Mouse (Mus musculus) limb, embryonic 14.5 days (tissue): Measurements from ENCODE around the gene Olfr292. TPM values are rescaled to one million over a fixed set of nuclear protein-coding genes. Genes with fewer than 3 reads are reported as not detected.

Experiments
- ATAC-seq: fragments of 200-750 bp; cut with Nextera tagmentation; 2 replicates; pipeline ENCODE4 v1.8.0; 2017; ENCODE audit warnings: low read depth, moderate number of reproducible peaks, moderate TSS enrichment; ENCODE audit not compliant: low FRiP score
- DNase-seq: peaks from one replicate; pipeline ENCODE4 v3.0.0-alpha.2; 2015; ENCODE audit warnings: low spot score
- H3K27ac ChIP-seq: fragments of 300-500 bp; sonication (generic); replicated peaks from 2 replicates; pipeline ENCODE4 v1.5.1; 2014; ENCODE audit warnings: low read depth, mild to moderate bottlenecking, low read length, moderate library complexity, mixed read lengths
- H3K27me3 ChIP-seq: fragments of 300-500 bp; sonication (generic); 2 replicates; pipeline ENCODE4 v1.6.1; 2014; ENCODE audit warnings: low read length, mixed read lengths; ENCODE audit not compliant: control insufficient read depth, insufficient read depth
- H3K36me3 ChIP-seq: fragments of 300-500 bp; sonication (generic); 2 replicates; pipeline ENCODE4 v1.6.1; 2014; ENCODE audit warnings: mild to moderate bottlenecking, low read length, moderate library complexity, mixed read lengths; ENCODE audit not compliant: control insufficient read depth, insufficient read depth
- H3K4me1 ChIP-seq: fragments of 300-500 bp; sonication (generic); 2 replicates; pipeline ENCODE4 v1.6.1; 2014; ENCODE audit warnings: antibody characterized with exemption, low read length, mixed read lengths; ENCODE audit not compliant: control insufficient read depth, insufficient read depth
- H3K4me2 ChIP-seq: fragments of 300-500 bp; sonication (generic); replicated peaks from 2 replicates; pipeline ENCODE4 v1.6.1; 2014; ENCODE audit warnings: low read depth, mild to moderate bottlenecking, low read length, moderate library complexity; ENCODE audit not compliant: severe bottlenecking
- H3K4me3 ChIP-seq: fragments of 300-500 bp; sonication (generic); replicated peaks from 2 replicates; pipeline ENCODE4 v1.5.1; 2014; ENCODE audit warnings: low read length
- H3K9ac ChIP-seq: fragments of 300-500 bp; sonication (generic); 2 replicates; pipeline ENCODE4 v1.6.1; 2014; ENCODE audit warnings: mild to moderate bottlenecking, low read depth, low read length, moderate library complexity; ENCODE audit not compliant: severe bottlenecking
- H3K9me3 ChIP-seq: fragments of 300-500 bp; sonication (generic); 2 replicates; pipeline ENCODE4 v1.6.1; 2016; ENCODE audit warnings: low read length; ENCODE audit not compliant: control insufficient read depth
- POLR2A ChIP-seq: fragments of 200-500 bp; IDR thresholded peaks from 2 replicates; pipeline ENCODE4 v1.8.0; 2012; ENCODE audit warnings: inconsistent platforms, mild to moderate bottlenecking, moderate library complexity, borderline replicate concordance; ENCODE audit not compliant: insufficient read depth, insufficient read length; ENCODE audit errors: extremely low read depth
- WGBS: fragments of 180-500 bp; shearing (Covaris S2); extraction: QIAGEN DNeasy Blood & Tissue Kit; methylation state at CpG from one replicate; pipeline ENCODE4 v1.1.7; 2014; 5-methylcytosine and 5-hydroxymethylcytosine counted together
- polyA plus RNA-seq, 2 experiments: library from polyadenylated mRNA; depleted of rRNA in 1 of 2; stranded (reverse) in 1 of 2; unstranded in 1 of 2; fragments of >200 nt; fragmentation: Nextera tagmentation in 1 of 2; extraction: Ambion mirVana in 1 of 2; gene quantifications; 2 replicates each; pipeline versions ENCODE4 v1.2.1 to v1.2.3; 2012 to 2014

The Olfr292 gene
- polyA plus RNA-seq (2012; rRNA removed) (not detected in 2 replicates), polyA plus RNA-seq (2014; fragmentation: Nextera tagmentation; extraction: Ambion mirVana) (not detected in 2 replicates)

GRCm38 (mm10) chr7:86688030-86688429 is at the start of gene Olfr292:
Olfr292 (plus strand) TSS chr7:86688330.
- TF ChIP-seq POLR2A: no peak
- Histone ChIP-seq H3K9ac (no peak within 1 kb of the TSS), H3K4me3 (no peak within 1 kb of the TSS), H3K4me1 (no peaks in the 10 kb centered on the region), H3K27me3 (no peaks in the 10 kb centered on the region), H3K36me3 (no peaks in the 10 kb centered on the region), H3K9me3 (no peaks in the 10 kb centered on the region), H3K4me2 (no peak within 1 kb of the TSS), H3K27ac (no peak within 1 kb of the TSS)
- DNase-seq (no peak), ATAC-seq (no peak)

DNA sequence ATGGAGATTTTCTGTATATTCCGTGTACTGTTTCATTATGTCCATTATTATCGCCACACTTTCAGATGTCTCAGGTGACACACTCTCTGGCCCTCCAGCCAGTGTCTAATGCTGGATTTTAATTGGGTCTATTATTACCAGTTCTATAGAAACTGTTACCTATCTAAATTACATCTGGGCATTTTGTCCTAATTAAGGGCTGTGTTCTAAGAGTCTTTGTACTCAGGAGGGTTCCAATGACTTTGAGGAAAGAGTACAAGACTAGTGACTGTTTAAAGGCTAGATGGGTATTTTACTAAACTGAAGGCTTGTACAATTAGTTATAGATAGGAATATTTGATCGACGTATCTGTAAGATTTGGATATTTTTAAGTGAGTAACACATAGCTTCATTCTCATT is 39.4 kb upstream of the Olfr292 start, which contains the start of gene Olfr293:
Gene Olfr293, plus strand, starts transcription at position 301 of the 400 bp plus-strand sequence.
- H3K4me1 ChIP-seq: no peaks in the 10 kb centered on the region
- H3K36me3 ChIP-seq: no peaks in the 10 kb centered on the region
- TF ChIP-seq POLR2A: no peak
- no peak within 1 kb of the TSS for H3K4me2 ChIP-seq
- H3K27ac ChIP-seq: no peak within 1 kb of the TSS
- ATAC-seq (no peak), DNase-seq (no peak)
- H3K4me3 ChIP-seq: no peak within 1 kb of the TSS
- 87% methylated on average over 4 of the region's 4 CpGs for WGBS
- H3K9me3 ChIP-seq: no peaks in the 10 kb centered on the region
- H3K9ac ChIP-seq: no peak within 1 kb of the TSS
- H3K27me3 ChIP-seq: no peaks in the 10 kb centered on the region

- Histone ChIP-seq H3K9me3 (no peaks in the 10 kb centered on the region; the same call in 1 of the 2 replicates), H3K27ac (no peak overlapping the region), H3K9ac (no peak overlapping the region), H3K4me3 (no peak overlapping the region), H3K4me2 (no peak overlapping the region), H3K36me3 (no peaks in the 10 kb centered on the region), H3K27me3 (no peaks in the 10 kb centered on the region), H3K4me1 (no peaks in the 10 kb centered on the region)
- no peak for DNase-seq
- ATAC-seq: no peak
- no peak for TF ChIP-seq POLR2A
These were observed 36.9 kb downstream of the Olfr292 start for GRCm38 (mm10) chr7:86725013-86725412.

Other genes starting within 250 kb of the Olfr292 start
- not detected in 2 replicates for gene Olfr299, start 228.4 kb upstream of the Olfr292 start, polyA plus RNA-seq (2012; rRNA removed)
- gene Olfr299, start 228.4 kb upstream of the Olfr292 start, polyA plus RNA-seq (2014; fragmentation: Nextera tagmentation; extraction: Ambion mirVana): not detected in 2 replicates
- not detected in 2 replicates for gene Olfr298, start 195.8 kb upstream of the Olfr292 start, polyA plus RNA-seq (2012; rRNA removed)
- not detected in 2 replicates for gene Olfr298, start 195.8 kb upstream of the Olfr292 start, polyA plus RNA-seq (2014; fragmentation: Nextera tagmentation; extraction: Ambion mirVana)
- not detected in 2 replicates for gene Olfr297, start 168.4 kb upstream of the Olfr292 start, polyA plus RNA-seq (2012; rRNA removed)
- gene Olfr297, start 168.4 kb upstream of the Olfr292 start, polyA plus RNA-seq (2014; fragmentation: Nextera tagmentation; extraction: Ambion mirVana): not detected in 2 replicates
- gene Olfr295, start 104.5 kb upstream of the Olfr292 start, polyA plus RNA-seq (2012; rRNA removed): not detected in 2 replicates
- not detected in 2 replicates for gene Olfr295, start 104.5 kb upstream of the Olfr292 start, polyA plus RNA-seq (2014; fragmentation: Nextera tagmentation; extraction: Ambion mirVana)
- not detected in 2 replicates for gene Olfr294, start 71.7 kb upstream of the Olfr292 start, polyA plus RNA-seq (2012; rRNA removed)
- not detected in 2 replicates for gene Olfr294, start 71.7 kb upstream of the Olfr292 start, polyA plus RNA-seq (2014; fragmentation: Nextera tagmentation; extraction: Ambion mirVana)
- not detected in 2 replicates for gene Olfr293, start 39.3 kb upstream of the Olfr292 start, polyA plus RNA-seq (2012; rRNA removed)
- gene Olfr293, start 39.3 kb upstream of the Olfr292 start, polyA plus RNA-seq (2014; fragmentation: Nextera tagmentation; extraction: Ambion mirVana): not detected in 2 replicates
- gene Folh1, start 87.6 kb downstream of the Olfr292 start, polyA plus RNA-seq (2012; rRNA removed): 0.15 and 0.18 TPM in 2 replicates
- gene Folh1, start 87.6 kb downstream of the Olfr292 start, polyA plus RNA-seq (2014; fragmentation: Nextera tagmentation; extraction: Ambion mirVana): 0.14 and 0.18 TPM in 2 replicates
- gene Vmn2r77, start 106.7 kb downstream of the Olfr292 start, polyA plus RNA-seq (2012; rRNA removed): not detected in 2 replicates
- gene Vmn2r77, start 106.7 kb downstream of the Olfr292 start, polyA plus RNA-seq (2014; fragmentation: Nextera tagmentation; extraction: Ambion mirVana): not detected in 2 replicates
- 0.03 TPM in 1 of 2 replicates, not detected in the other for gene Vmn2r78, start 226.8 kb downstream of the Olfr292 start, polyA plus RNA-seq (2012; rRNA removed)
- gene Vmn2r78, start 226.8 kb downstream of the Olfr292 start, polyA plus RNA-seq (2014; fragmentation: Nextera tagmentation; extraction: Ambion mirVana): not detected in 2 replicates